Mouse (Mus musculus): ENCODE measurements around the gene Cd7.
A peak's percentile ranks its signal among the peaks of the same experiment; 100 is the strongest.

Cd7 gene

DNA sequence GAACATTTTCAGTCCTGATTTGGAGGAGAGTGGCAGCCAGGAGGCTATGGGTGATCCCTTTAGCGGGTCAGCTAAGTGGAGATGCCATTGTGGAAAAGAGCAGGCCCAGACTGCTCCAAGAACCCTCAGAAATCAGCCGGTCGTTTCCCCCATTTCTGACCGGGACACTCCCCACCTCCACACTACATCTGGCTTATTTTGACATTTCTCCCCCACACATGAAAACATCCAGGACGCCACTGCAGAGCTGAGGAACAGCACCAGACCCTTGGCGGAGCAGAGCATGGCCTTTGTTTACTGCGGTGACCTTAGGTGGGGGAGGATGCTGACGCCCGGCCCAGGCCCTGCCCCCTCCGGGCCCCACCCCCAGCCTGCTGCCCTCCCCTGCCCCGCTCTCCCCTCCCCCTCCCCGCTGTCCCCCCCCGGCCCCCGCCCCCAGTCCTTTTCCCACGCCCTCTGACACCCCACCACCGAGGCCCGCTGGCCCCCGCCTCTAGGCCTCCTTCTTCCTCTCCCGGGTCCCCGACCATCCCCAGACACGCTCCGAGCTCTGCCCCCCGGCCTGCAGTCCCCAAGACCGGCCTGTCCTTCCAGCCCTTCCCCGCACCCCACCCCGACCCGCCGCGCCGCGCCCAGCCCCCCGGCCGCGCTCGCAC lies 49.0 kb downstream of the Cd7 start:
- peak; percentile 35 to 46 for DNase-seq

GRCm38 (mm10) chr11:120989523-120989922 lies 49.7 kb downstream of the Cd7 start:
- no peak for DNase-seq

DNA sequence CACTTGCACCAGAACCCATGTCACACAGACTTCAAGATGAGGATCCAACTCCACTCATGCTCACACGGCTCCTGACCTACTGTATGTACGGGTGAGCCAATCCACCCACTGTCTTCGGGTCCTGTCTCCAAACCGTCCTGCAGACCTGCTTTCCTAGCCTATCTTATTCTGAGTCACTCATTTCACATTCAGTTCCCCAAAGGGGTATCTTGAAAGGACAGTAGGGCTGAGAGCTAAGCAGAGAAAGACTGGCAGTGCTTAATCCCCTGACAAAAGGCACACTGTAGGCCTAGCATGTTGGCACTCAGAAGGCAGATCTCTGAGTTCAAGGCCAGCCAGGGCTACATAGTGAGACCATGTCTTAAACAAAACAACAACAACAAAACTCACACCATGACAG lies 50.8 kb downstream of the Cd7 start:
- DNase-seq, result no peak

- no peak for DNase-seq
These were observed 51.6 kb downstream of the Cd7 start for GRCm38 (mm10) chr11:120987608-120988007.

All from thymus, adult 18-20 months (tissue).